Mouse (Mus musculus): ENCODE measurements around the gene Samd15.

Gene Samd15

GRCm38 (mm10) chr12:87230379-87230895, 30.9 kb downstream of the Samd15 start:
- no peak for DNase-seq (ENCODE audit: low read depth, low spot score)

- DNase-seq (ENCODE audit: low read depth, low spot score): no peak
These were observed 37.5 kb downstream of the Samd15 start for GRCm38 (mm10) chr12:87236882-87237483.

DNA sequence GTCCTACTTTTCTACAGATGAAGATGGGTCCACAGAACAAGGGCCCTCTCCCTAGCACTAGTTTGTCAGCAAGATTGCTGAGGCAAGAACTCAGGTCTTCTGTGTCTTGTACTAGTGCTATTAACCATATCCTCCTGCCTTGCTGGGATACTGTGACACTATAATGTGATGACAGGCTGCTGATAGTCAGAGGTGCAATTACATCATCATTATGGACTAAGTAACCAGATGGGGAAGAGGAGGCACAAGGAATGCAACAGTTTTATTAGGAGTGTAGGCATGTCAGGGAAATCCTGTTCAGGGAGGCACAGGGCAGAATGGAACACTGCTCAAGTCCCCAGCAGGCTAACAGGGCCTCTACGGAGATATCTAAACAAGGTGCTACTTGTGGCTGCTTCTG, 39.1 kb downstream of the Samd15 start, which contains the start of gene Noxred1:
Noxred1 (minus strand) TSS at position 101 of the 400 bp plus-strand sequence.
- no peak for DNase-seq (ENCODE audit: low read depth, low spot score)

DNA sequence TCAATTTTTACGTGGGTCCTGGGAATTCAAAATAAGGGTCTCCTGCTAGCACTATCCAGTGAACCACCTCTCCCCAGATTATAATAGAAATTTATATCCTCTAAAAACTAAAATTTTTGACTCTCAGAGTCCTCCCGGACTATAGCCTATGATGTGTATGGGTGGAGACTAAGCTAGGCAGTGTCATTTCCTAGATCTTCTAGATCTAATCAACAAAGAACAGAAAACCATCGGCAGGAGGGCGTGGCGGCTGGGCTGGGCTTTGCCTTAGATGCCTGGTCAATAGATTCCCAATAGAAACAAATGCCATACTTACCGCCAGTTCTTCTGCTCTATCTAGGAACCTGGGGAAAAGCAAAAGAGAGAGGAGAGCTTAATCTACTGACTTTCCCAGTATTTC, 50.6 kb downstream of the Samd15 start:
- DNase-seq (ENCODE audit: low read depth, low spot score): no peak

GRCm38 (mm10) chr12:87253878-87254277, 54.4 kb downstream of the Samd15 start:
- no peak for DNase-seq (ENCODE audit: low read depth, low spot score)

- DNase-seq (ENCODE audit: low read depth, low spot score): no peak
These were observed 57.1 kb downstream of the Samd15 start for GRCm38 (mm10) chr12:87256629-87257028.

DNA sequence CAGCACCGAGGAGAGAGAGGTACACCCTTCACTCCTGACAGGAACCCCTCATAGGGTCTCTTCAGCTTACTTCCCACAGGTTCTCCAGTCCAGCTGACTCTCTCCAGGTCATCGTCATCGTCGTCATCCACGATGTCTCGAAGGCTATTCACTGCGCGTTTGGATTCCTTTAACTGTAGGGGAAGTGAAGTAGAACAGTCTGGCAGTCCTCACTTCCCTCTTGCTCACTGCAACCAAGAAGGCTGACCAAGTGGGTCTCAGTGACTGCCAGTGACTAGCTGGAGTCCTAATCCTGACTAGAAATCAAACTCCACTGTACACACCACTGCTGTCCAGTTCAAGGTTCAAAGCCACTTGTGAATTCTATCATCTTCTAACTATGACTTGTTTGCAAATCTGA, 61.0 kb downstream of the Samd15 start:
- no peak for DNase-seq (ENCODE audit: low read depth, low spot score)
